Mouse (Mus musculus) embryonic facial prominence, embryonic 11.5 days (tissue): ENCODE results near the gene Tspan5. TPM values are rescaled to one million over a fixed set of nuclear protein-coding genes. Genes with fewer than 3 reads are reported as not detected.

Source experiments
- ATAC-seq: fragments of 200-750 bp; cut with Nextera tagmentation; replicated peaks from 2 replicates; pipeline ENCODE4 v1.8.0; 2017; ENCODE audit warnings: low read depth; ENCODE audit not compliant: insufficient number of reproducible peaks, low FRiP score, low TSS enrichment
- DNase-seq: peaks from one replicate; pipeline ENCODE4 v3.0.0-alpha.2; 2015; ENCODE audit warnings: low spot score
- H3K27ac ChIP-seq: fragments of 300-500 bp; sonication (generic); replicated peaks from 2 replicates; pipeline ENCODE4 v1.5.1; 2014; ENCODE audit warnings: mild to moderate bottlenecking, low read depth, low read length, control low read depth
- H3K27me3 ChIP-seq: fragments of 300-500 bp; sonication (generic); 2 replicates; pipeline ENCODE4 v1.6.1; 2014; ENCODE audit warnings: mild to moderate bottlenecking, low read length, moderate library complexity, mixed read lengths; ENCODE audit not compliant: control insufficient read depth, insufficient read depth
- H3K36me3 ChIP-seq: fragments of 300-500 bp; sonication (generic); replicated peaks from 2 replicates; pipeline ENCODE4 v1.6.1; 2014; ENCODE audit warnings: low read depth, mild to moderate bottlenecking, low read length, moderate library complexity, mixed read lengths; ENCODE audit not compliant: control insufficient read depth, insufficient read depth
- H3K4me1 ChIP-seq: fragments of 300-500 bp; sonication (generic); 2 replicates; pipeline ENCODE4 v1.6.1; 2014; ENCODE audit warnings: low read length, mixed read lengths; ENCODE audit not compliant: control insufficient read depth, insufficient read depth
- H3K4me2 ChIP-seq: fragments of 300-500 bp; sonication (generic); 2 replicates; pipeline ENCODE4 v1.6.1; 2014; ENCODE audit warnings: low read depth, mild to moderate bottlenecking, control low read depth, low read length, moderate library complexity
- H3K4me3 ChIP-seq: fragments of 300-500 bp; sonication (generic); 2 replicates; pipeline ENCODE4 v1.5.1; 2014; ENCODE audit warnings: low read depth, low read length, control low read depth
- H3K9ac ChIP-seq: fragments of 300-500 bp; sonication (generic); replicated peaks from 2 replicates; pipeline ENCODE4 v1.6.1; 2014; ENCODE audit warnings: mild to moderate bottlenecking, control low read depth, low read length
- H3K9me3 ChIP-seq: fragments of 300-500 bp; sonication (generic); replicated peaks from 2 replicates; pipeline ENCODE4 v1.6.1; 2016; ENCODE audit warnings: mild to moderate bottlenecking, low read length, inconsistent platforms, mixed read lengths; ENCODE audit not compliant: control insufficient read depth
- WGBS: fragments of 180-500 bp; shearing (Covaris S2); extraction: QIAGEN DNeasy Blood & Tissue Kit; methylation state at CpG from one replicate; pipeline ENCODE4 v1.1.7; 2014; 5-methylcytosine and 5-hydroxymethylcytosine counted together
- polyA plus RNA-seq: library from polyadenylated mRNA; unstranded; fragments of >200 nt; fragmentation: Nextera tagmentation; extraction: Ambion mirVana; gene quantifications from 2 replicates; pipeline ENCODE4 v1.2.1, GENCODE M21; 2014

The Tspan5 gene
- polyA plus RNA-seq, 1 experiment from 2014 or later, result 34.4 TPM

GRCm38 (mm10) chr3:138886121-138886520, 144.1 kb downstream of the Tspan5 start:
- ATAC-seq (no peak), DNase-seq (no peak)
- no peaks in the 10 kb centered on the region for H3K36me3 ChIP-seq
- no peaks in the 10 kb centered on the region for H3K9me3 ChIP-seq
- H3K4me2 ChIP-seq, result no peak overlapping the region
- H3K9ac ChIP-seq, result no peak overlapping the region
- no peaks in the 10 kb centered on the region for H3K27me3 ChIP-seq
- H3K4me3 ChIP-seq, result no peak overlapping the region
- H3K27ac ChIP-seq, result no peak overlapping the region
- 89% methylated on average over 5 of the region's 5 CpGs for WGBS
- H3K4me1 ChIP-seq, result no peaks in the 10 kb centered on the region

GRCm38 (mm10) chr3:138889214-138889613, 147.2 kb downstream of the Tspan5 start:
- Histone ChIP-seq H3K9me3 (no peaks in the 10 kb centered on the region), H3K27me3 (no peaks in the 10 kb centered on the region), H3K4me2 (no peak overlapping the region), H3K27ac (no peak overlapping the region), H3K4me1 (no peaks in the 10 kb centered on the region), H3K9ac (no peak overlapping the region), H3K36me3 (no peaks in the 10 kb centered on the region), H3K4me3 (no peak overlapping the region)
- ATAC-seq (no peak), DNase-seq (peak; percentile 51)
- 40% methylated on average over 4 of the region's 4 CpGs for WGBS

- DNase-seq, result no peak
- WGBS, result 81% methylated on average over 10 of the region's 10 CpGs
- H3K9ac ChIP-seq, result no peak overlapping the region
- H3K27ac ChIP-seq, result no peak overlapping the region
- no peaks in the 10 kb centered on the region for H3K4me1 ChIP-seq
- ATAC-seq, result no peak
- H3K9me3 ChIP-seq, result no peaks in the 10 kb centered on the region
- no peak overlapping the region for H3K4me3 ChIP-seq
- no peaks in the 10 kb centered on the region for H3K27me3 ChIP-seq
- no peak overlapping the region for H3K4me2 ChIP-seq
- H3K36me3 ChIP-seq, result no peaks in the 10 kb centered on the region
These were observed 147.8 kb downstream of the Tspan5 start for GRCm38 (mm10) chr3:138889769-138890295.

- no peak overlapping the region for H3K9ac ChIP-seq
- no peaks in the 10 kb centered on the region for H3K27me3 ChIP-seq
- no peak overlapping the region for H3K4me3 ChIP-seq
- H3K27ac ChIP-seq, result no peak overlapping the region
- DNase-seq (no peak), ATAC-seq (no peak)
- H3K9me3 ChIP-seq, result no peaks in the 10 kb centered on the region
- no peaks in the 10 kb centered on the region for H3K4me1 ChIP-seq
- H3K4me2 ChIP-seq, result no peak overlapping the region
- no peaks in the 10 kb centered on the region for H3K36me3 ChIP-seq
- 58% methylated on average over 5 of the region's 5 CpGs for WGBS
These were observed 151.5 kb downstream of the Tspan5 start for GRCm38 (mm10) chr3:138893520-138893919.

GRCm38 (mm10) chr3:138897500-138897899, 155.5 kb downstream of the Tspan5 start:
- no peak overlapping the region for H3K4me2 ChIP-seq
- no peak overlapping the region for H3K27ac ChIP-seq
- H3K36me3 ChIP-seq, result no peaks in the 10 kb centered on the region
- WGBS, result 90% methylated on average over 11 of the region's 11 CpGs
- no peaks in the 10 kb centered on the region for H3K4me1 ChIP-seq
- no peaks in the 10 kb centered on the region for H3K27me3 ChIP-seq
- no peaks in the 10 kb centered on the region for H3K9me3 ChIP-seq
- H3K4me3 ChIP-seq, result no peak overlapping the region
- DNase-seq, result no peak
- H3K9ac ChIP-seq, result no peak overlapping the region
- ATAC-seq, result no peak

- no peak for DNase-seq
- Histone ChIP-seq H3K27ac (no peak overlapping the region), H3K27me3 (no peaks in the 10 kb centered on the region), H3K9ac (no peak overlapping the region), H3K9me3 (no peaks in the 10 kb centered on the region), H3K36me3 (no peaks in the 10 kb centered on the region), H3K4me1 (no peaks in the 10 kb centered on the region), H3K4me2 (no peak overlapping the region), H3K4me3 (no peak overlapping the region)
- 93% methylated on average over 8 of the region's 8 CpGs for WGBS
- no peak for ATAC-seq
These were observed 156.1 kb downstream of the Tspan5 start for GRCm38 (mm10) chr3:138898055-138898454.

GRCm38 (mm10) chr3:138900571-138901141, 158.7 kb downstream of the Tspan5 start:
- no peaks in the 10 kb centered on the region for H3K36me3 ChIP-seq
- ATAC-seq, result no peak; the same call in 1 of the 2 replicates
- H3K9ac ChIP-seq, result no peak overlapping the region

GRCm38 (mm10) chr3:138905678-138906077, 163.7 kb downstream of the Tspan5 start:
- Histone ChIP-seq H3K36me3 (no peaks in the 10 kb centered on the region), H3K27ac (no peak overlapping the region), H3K4me3 (no peak overlapping the region), H3K27me3 (no peaks in the 10 kb centered on the region), H3K9me3 (no peaks in the 10 kb centered on the region), H3K4me1 (no peaks in the 10 kb centered on the region; the same call in 1 of the 2 replicates), H3K4me2 (no peak overlapping the region), H3K9ac (no peak overlapping the region)
- WGBS, result 24% methylated on average over 7 of the region's 7 CpGs
- DNase-seq (peak; percentile 45), ATAC-seq (no peak)

More at GRCm38 (mm10) chr3:138900571-138901141, 158.7 kb downstream of the Tspan5 start:
- no peaks in the 10 kb centered on the region for H3K27me3 ChIP-seq
- no peak for DNase-seq
- no peaks in the 10 kb centered on the region for H3K9me3 ChIP-seq
- H3K4me1 ChIP-seq, result no peaks in the 10 kb centered on the region; the same call in 1 of the 2 replicates
- no peak overlapping the region for H3K4me2 ChIP-seq
- no peak overlapping the region for H3K27ac ChIP-seq
- no peak overlapping the region for H3K4me3 ChIP-seq
- 86% methylated on average over 9 of the region's 9 CpGs for WGBS
